Mouse (Mus musculus): Measurements from ENCODE around the gene Ak1.

GRCm38 (mm10) chr2:32631737-32632394, 10.3 kb downstream of the Ak1 start:
- TF ChIP-seq POLR2A (IDR thresholded peaks at IDR 0.05; ENCODE audit: borderline replicate concordance, insufficient read depth, low read length) (no peak), CTCF (IDR thresholded peaks at IDR 0.05; ENCODE audit: borderline replicate concordance, insufficient read depth, low read depth, low read length) (peak; percentile 92)
